Mouse (Mus musculus) liver, embryonic 11.5 days (tissue): ENCODE measurements at regions not wholly inside any gene's neighbourhood (a gene's known extent, or its start where the extent isn't known, plus 50 kb on each side); places are given as distances from the start of the nearest gene placed in this dataset.

Experiments
- ATAC-seq: fragments of 200-750 bp; cut with Nextera tagmentation; replicated peaks from 2 replicates; pipeline ENCODE4 v1.8.0; 2017; ENCODE audit warnings: moderate number of reproducible peaks, mild to moderate bottlenecking, moderate TSS enrichment, moderate library complexity; ENCODE audit not compliant: low FRiP score
- DNase-seq: peaks from one replicate; pipeline ENCODE4 v3.0.0-alpha.2; 2017; ENCODE audit warnings: low spot score
- H3K27ac ChIP-seq: fragments of 300-500 bp; sonication (generic); 2 replicates; pipeline ENCODE4 v1.5.1; 2014; ENCODE audit warnings: mild to moderate bottlenecking, low read depth, low read length, control low read depth
- H3K27me3 ChIP-seq: fragments of 300-500 bp; sonication (generic); replicated peaks from 2 replicates; pipeline ENCODE4 v1.6.1; 2014; ENCODE audit warnings: low read length, mixed read lengths; ENCODE audit not compliant: control insufficient read depth, insufficient read depth
- H3K36me3 ChIP-seq: fragments of 300-500 bp; sonication (generic); 2 replicates; pipeline ENCODE4 v1.6.1; 2014; ENCODE audit warnings: mild to moderate bottlenecking, low read length, moderate library complexity, mixed read lengths; ENCODE audit not compliant: control insufficient read depth, insufficient read depth
- H3K4me1 ChIP-seq: fragments of 300-500 bp; sonication (generic); replicated peaks from 2 replicates; pipeline ENCODE4 v1.6.1; 2014; ENCODE audit warnings: low read length, mixed read lengths; ENCODE audit not compliant: control insufficient read depth, insufficient read depth
- H3K4me2 ChIP-seq: fragments of 300-500 bp; sonication (generic); 2 replicates; pipeline ENCODE4 v1.6.1; 2014; ENCODE audit warnings: mild to moderate bottlenecking, control low read depth, moderate library complexity
- H3K4me3 ChIP-seq: fragments of 300-500 bp; sonication (generic); 2 replicates; pipeline ENCODE4 v1.5.1; 2014; ENCODE audit warnings: low read depth, low read length, control low read depth
- H3K9ac ChIP-seq: fragments of 300-500 bp; sonication (generic); 2 replicates; pipeline ENCODE4 v1.6.1; 2014; ENCODE audit warnings: low read depth, low read length, control low read depth
- H3K9me3 ChIP-seq: fragments of 300-500 bp; sonication (generic); 2 replicates; pipeline ENCODE4 v1.6.1; 2016; ENCODE audit warnings: low read length, inconsistent platforms, mixed read lengths; ENCODE audit not compliant: control insufficient read depth
- WGBS: fragments of 180-500 bp; shearing (Covaris S2); extraction: QIAGEN DNeasy Blood & Tissue Kit; methylation state at CpG from one replicate; pipeline ENCODE4 v1.1.7; 2014; 5-methylcytosine and 5-hydroxymethylcytosine counted together

- Histone ChIP-seq H3K9ac (no peak overlapping the region), H3K27ac (no peak overlapping the region), H3K9me3 (no peaks in the 10 kb centered on the region), H3K36me3 (no peaks in the 10 kb centered on the region), H3K4me2 (no peak overlapping the region), H3K4me3 (no peak overlapping the region), H3K27me3 (peaks cover 12% of the 10 kb centered on the region), H3K4me1 (peaks cover 5% of the 10 kb centered on the region)
- DNase-seq = no peak
- ATAC-seq = no peak
- 42% methylated on average over 9 of the region's 10 CpGs for WGBS
These were observed 266.4 kb downstream of the Bcor start for GRCm38 (mm10) chrX:11893606-11894279.

DNA sequence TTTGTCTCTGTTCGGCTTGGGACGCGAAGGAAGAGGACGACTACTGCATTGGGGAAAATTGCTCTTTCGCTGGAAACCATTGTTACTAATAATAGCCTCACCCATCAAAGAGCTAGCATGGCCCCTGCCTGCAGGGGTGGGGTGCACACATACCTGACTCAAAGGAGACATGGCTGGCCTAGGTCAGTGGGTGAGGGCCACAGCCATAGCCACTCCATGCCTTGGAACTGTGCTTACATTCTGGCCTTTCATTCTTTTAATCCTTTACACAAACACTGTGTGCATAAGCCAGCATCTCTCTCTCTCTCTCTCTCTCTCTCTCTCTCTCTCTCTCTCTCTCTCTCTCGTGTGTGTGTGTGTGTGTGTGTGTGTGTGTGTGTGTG is 265.9 kb downstream of the Bcor start:
- peaks cover 5% of the 10 kb centered on the region for H3K4me1 ChIP-seq
- WGBS = 74% methylated on average over 5 of the region's 6 CpGs
- H3K27ac ChIP-seq = no peak overlapping the region
- H3K9me3 ChIP-seq = no peaks in the 10 kb centered on the region
- H3K27me3 ChIP-seq = peaks cover 12% of the 10 kb centered on the region
- H3K4me2 ChIP-seq = no peak overlapping the region
- DNase-seq (no peak), ATAC-seq (no peak)
- H3K36me3 ChIP-seq = no peaks in the 10 kb centered on the region
- H3K9ac ChIP-seq = no peak overlapping the region
- H3K4me3 ChIP-seq = no peak overlapping the region

- Histone ChIP-seq H3K36me3 (no peaks in the 10 kb centered on the region), H3K4me3 (no peak overlapping the region), H3K4me1 (peaks cover 5% of the 10 kb centered on the region), H3K4me2 (no peak overlapping the region), H3K27me3 (peaks cover 12% of the 10 kb centered on the region), H3K9me3 (no peaks in the 10 kb centered on the region), H3K27ac (no peak overlapping the region), H3K9ac (no peak overlapping the region)
- WGBS = 46% methylated on average over 5 of the region's 5 CpGs
- DNase-seq (no peak), ATAC-seq (no peak)
These were observed 264.8 kb downstream of the Bcor start for GRCm38 (mm10) chrX:11895396-11895795.

DNA sequence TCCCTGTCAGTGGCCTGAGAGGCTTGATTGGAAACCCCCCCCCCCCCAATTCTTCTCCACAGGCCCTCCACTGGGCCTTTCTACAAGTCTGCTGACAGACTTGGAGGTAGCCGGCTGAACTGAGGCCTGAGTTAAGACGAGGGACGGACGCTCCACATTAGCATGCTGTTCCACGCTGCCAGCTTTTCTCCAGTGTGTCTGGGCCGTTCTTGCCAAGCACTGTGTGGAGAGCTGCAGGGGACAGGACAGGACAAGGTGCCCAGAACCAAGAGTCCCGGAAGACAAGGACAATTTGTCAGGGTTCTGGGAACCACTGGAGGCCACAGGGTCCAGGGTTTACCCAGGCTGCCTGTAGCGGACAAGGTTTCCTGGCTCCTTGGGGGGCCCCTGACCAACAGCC is 261.9 kb downstream of the Bcor start:
- Histone ChIP-seq H3K27me3 (peaks cover 18% of the 10 kb centered on the region), H3K9me3 (no peaks in the 10 kb centered on the region), H3K4me2 (no peak overlapping the region), H3K4me1 (peaks cover 5% of the 10 kb centered on the region), H3K36me3 (no peaks in the 10 kb centered on the region), H3K9ac (no peak overlapping the region), H3K4me3 (no peak overlapping the region), H3K27ac (no peak overlapping the region)
- no peak for DNase-seq
- ATAC-seq = no peak
- 89% methylated on average over 8 of the region's 8 CpGs for WGBS

- WGBS = 80% methylated on average over 6 of the region's 6 CpGs
- peaks cover 18% of the 10 kb centered on the region for H3K27me3 ChIP-seq
- no peak overlapping the region for H3K4me3 ChIP-seq
- no peaks in the 10 kb centered on the region for H3K36me3 ChIP-seq
- no peaks in the 10 kb centered on the region for H3K9me3 ChIP-seq
- DNase-seq (no peak), ATAC-seq (no peak)
- no peak overlapping the region for H3K27ac ChIP-seq
- peaks cover 3% of the 10 kb centered on the region for H3K4me1 ChIP-seq
- H3K9ac ChIP-seq = no peak overlapping the region
- H3K4me2 ChIP-seq = no peak overlapping the region
These were observed 261.1 kb downstream of the Bcor start for GRCm38 (mm10) chrX:11899051-11899450.

DNA sequence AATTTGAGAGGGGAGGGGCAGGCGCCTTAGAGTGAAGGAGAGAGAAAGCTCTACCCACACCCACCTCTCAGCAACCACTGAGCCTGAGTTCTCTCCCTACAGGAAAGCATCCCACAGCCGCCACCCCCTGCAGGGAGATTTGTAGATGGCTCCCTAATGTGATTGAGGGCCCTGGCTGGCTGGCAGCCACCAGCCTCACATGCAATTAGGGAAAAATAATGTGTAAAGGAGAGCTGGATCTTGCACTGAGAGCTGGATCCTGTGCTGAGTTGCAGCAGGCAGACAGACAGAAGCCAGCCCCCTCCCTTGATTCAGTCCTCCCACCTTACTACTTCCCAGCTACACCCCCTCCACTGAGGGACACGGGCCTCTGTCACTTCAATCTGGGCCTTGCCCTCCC is 260.2 kb downstream of the Bcor start:
- DNase-seq (no peak), ATAC-seq (no peak)
- Histone ChIP-seq H3K4me2 (no peak overlapping the region), H3K27me3 (peaks cover 24% of the 10 kb centered on the region), H3K4me3 (no peak overlapping the region), H3K27ac (no peak overlapping the region), H3K36me3 (no peaks in the 10 kb centered on the region), H3K9me3 (no peaks in the 10 kb centered on the region), H3K9ac (no peak overlapping the region), H3K4me1 (no peaks in the 10 kb centered on the region; the same call in 1 of the 2 replicates)
- WGBS = 28% methylated on average over 3 of the region's 3 CpGs

DNA sequence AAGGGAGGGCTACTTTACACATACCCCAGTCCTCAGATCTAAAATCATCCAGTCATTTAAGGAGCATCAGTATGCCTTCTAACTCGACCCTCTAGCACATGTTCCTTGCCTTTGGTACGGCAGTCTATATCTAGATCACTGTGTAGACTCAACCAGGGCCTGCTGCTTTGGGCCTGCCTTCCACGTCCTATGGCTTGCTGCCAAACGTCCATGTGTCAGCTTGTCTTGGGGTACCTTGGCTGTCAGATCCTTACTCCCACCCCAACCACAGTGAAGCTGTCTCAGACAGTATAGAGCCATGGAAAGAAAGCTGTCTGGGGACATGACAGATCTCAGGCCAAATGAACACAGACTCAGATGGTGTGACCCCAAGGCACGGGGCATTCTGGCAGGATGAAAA is 258.4 kb downstream of the Bcor start:
- Histone ChIP-seq H3K4me2 (no peak overlapping the region), H3K4me1 (no peaks in the 10 kb centered on the region), H3K9me3 (no peaks in the 10 kb centered on the region), H3K27ac (no peak overlapping the region), H3K4me3 (no peak overlapping the region), H3K36me3 (no peaks in the 10 kb centered on the region), H3K9ac (no peak overlapping the region), H3K27me3 (peaks cover 24% of the 10 kb centered on the region)
- DNase-seq (no peak), ATAC-seq (no peak)
- 68% methylated on average over 5 of the region's 5 CpGs for WGBS

DNA sequence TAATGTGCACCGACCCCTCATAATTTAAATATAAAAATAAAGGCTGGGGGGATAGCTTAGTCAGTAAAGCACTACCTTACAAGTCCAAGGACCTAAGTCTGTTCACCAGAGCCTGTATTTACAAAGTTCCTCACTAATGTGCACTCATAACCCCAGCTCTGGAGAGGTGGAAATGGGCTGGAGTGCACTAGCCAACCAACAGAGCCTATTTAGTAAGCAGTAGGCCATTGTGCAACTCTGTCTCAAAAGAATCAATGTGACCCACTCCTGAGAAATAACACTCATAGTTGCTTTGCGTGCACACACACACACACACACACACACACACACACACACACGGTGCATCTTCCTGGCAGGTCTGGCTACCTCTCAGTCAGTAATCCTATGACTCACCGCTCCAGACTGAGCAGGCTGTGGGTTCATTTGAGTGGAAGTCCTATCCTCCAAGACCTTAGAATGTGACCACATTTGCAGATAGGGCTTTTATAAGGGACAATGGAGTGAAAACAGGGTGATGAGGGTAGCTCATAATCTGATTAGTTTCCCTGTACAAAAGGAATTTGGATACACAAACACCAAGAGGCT is 256.9 kb downstream of the Bcor start:
- Histone ChIP-seq H3K27me3 (peaks cover 20% of the 10 kb centered on the region), H3K4me1 (no peaks in the 10 kb centered on the region), H3K9me3 (no peaks in the 10 kb centered on the region), H3K36me3 (no peaks in the 10 kb centered on the region), H3K27ac (no peak overlapping the region), H3K4me2 (no peak overlapping the region), H3K9ac (no peak overlapping the region), H3K4me3 (no peak overlapping the region)
- WGBS = 75% methylated on average over 4 of the region's 4 CpGs
- ATAC-seq (no peak), DNase-seq (no peak)

- ATAC-seq = no peak
- H3K9me3 ChIP-seq = no peaks in the 10 kb centered on the region
- peaks cover 17% of the 10 kb centered on the region; the same call in 1 of the 2 replicates for H3K27me3 ChIP-seq
- H3K9ac ChIP-seq = no peak overlapping the region
- H3K4me1 ChIP-seq = no peaks in the 10 kb centered on the region
- H3K36me3 ChIP-seq = no peaks in the 10 kb centered on the region
- 68% methylated on average over 5 of the region's 5 CpGs for WGBS
- H3K4me3 ChIP-seq = no peak overlapping the region
- DNase-seq = no peak
- no peak overlapping the region for H3K4me2 ChIP-seq
- H3K27ac ChIP-seq = no peak overlapping the region
These were observed 254.9 kb downstream of the Bcor start for GRCm38 (mm10) chrX:11905231-11905630.
